Mouse (Mus musculus): ENCODE data around the gene Oaf. TPM values are rescaled to one million over a fixed set of nuclear protein-coding genes. Genes with fewer than 3 reads are reported as not detected.

The Oaf gene
- polyA plus RNA-seq, 1 experiment from 2014 or later: 96.4 TPM

DNA sequence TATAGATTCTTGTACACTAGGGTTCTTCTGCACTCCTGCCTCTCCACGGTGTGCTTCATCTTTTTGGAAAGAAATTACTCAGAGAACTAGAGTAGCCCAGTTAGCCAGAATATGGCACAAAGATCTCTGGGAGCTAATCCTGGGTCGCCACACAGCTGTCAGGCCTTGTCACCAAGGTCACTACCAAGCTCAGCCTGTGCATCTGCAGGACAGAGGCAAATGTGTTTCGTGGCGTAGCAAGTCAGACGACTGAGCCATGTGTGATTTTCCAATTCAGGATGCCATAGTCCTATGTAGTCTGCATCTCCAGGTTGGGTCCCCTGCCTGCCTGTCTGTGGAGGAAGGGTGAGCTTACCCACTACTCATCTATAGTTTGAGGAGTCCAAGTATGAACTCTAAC, 6.7 kb downstream of the Oaf start:
- Histone ChIP-seq H3K9me3 (ENCODE audit: control insufficient read depth, low read length) (no peaks in the 10 kb centered on the region), H3K36me3 (ENCODE audit: control insufficient read depth, insufficient read depth, low read length) (peaks cover 15% of the 10 kb centered on the region; the same call in 1 of the 2 replicates), H3K4me1 (ENCODE audit: control insufficient read depth, insufficient read depth, low read length) (peaks cover 38% of the 10 kb centered on the region), H3K4me2 (ENCODE audit: low read depth, severe bottlenecking) (no peak overlapping the region), H3K27me3 (ENCODE audit: control insufficient read depth, insufficient read depth, low read length) (no peaks in the 10 kb centered on the region), H3K27ac (replicated peaks; ENCODE audit: low read depth, low read length) (no peak overlapping the region; the same call in 1 of the 2 replicates), H3K4me3 (ENCODE audit: low read depth, low read length) (no peak overlapping the region), H3K9ac (ENCODE audit: low read length) (no peak overlapping the region)
- ATAC-seq (ENCODE audit: insufficient number of reproducible peaks, low FRiP score, low TSS enrichment, low read depth) (no peak), DNase-seq (ENCODE audit: low spot score) (no peak)
- WGBS: 72% methylated on average over 5 of the region's 5 CpGs

DNA sequence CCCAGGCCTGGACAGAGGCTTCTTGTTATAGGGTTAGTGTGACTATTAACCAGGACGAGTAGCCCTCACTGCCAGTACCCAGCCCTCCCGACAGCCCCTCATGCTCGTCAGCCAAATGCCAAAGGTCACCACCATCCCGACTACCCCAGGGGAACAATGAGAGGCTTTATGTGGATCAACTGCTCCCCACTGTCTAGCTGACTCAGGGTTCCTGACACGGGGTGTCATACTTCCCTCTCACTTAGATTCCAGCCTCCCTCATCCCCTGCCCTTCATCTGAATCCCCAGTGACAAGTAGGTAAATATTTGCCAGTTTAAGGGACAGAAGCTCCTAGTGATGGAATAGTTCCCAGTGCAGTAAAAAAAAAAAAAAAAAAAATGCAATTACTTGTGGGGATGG, 7.4 kb downstream of the Oaf start:
- H3K4me2 ChIP-seq (ENCODE audit: low read depth, severe bottlenecking): no peak overlapping the region
- H3K27me3 ChIP-seq (ENCODE audit: control insufficient read depth, insufficient read depth, low read length): no peaks in the 10 kb centered on the region
- no peak overlapping the region for H3K4me3 ChIP-seq (ENCODE audit: low read depth, low read length)
- H3K27ac ChIP-seq (replicated peaks; ENCODE audit: low read depth, low read length): no peak overlapping the region
- peaks cover 32% of the 10 kb centered on the region for H3K4me1 ChIP-seq (ENCODE audit: control insufficient read depth, insufficient read depth, low read length)
- no peak for DNase-seq (ENCODE audit: low spot score)
- H3K36me3 ChIP-seq (ENCODE audit: control insufficient read depth, insufficient read depth, low read length): peaks cover 15% of the 10 kb centered on the region; the same call in 1 of the 2 replicates
- no peak overlapping the region for H3K9ac ChIP-seq (ENCODE audit: low read length)
- WGBS: 16% methylated on average over 5 of the region's 5 CpGs
- no peak for ATAC-seq (ENCODE audit: insufficient number of reproducible peaks, low FRiP score, low TSS enrichment, low read depth)
- H3K9me3 ChIP-seq (ENCODE audit: control insufficient read depth, low read length): no peaks in the 10 kb centered on the region

DNA sequence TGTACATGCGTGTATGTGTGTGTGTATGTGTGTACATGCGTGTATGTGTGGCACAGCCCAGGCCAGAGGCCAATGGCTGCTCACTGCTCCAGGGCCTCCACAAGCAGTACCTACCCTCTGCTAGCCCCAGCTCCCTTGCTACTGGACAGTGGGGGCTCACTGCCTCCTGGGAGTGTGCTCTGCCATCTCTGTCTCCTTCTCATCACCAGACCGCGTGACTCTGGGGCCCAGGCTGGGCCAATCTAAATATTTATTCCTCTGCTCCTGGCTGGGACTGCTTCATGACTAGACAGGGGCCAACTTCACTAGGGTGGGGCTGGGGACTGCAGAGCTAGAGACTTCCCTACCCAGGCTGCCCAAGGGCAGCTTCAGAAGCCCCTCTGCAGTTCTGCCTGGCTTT, 7.9 kb downstream of the Oaf start:
- 72% methylated on average over 4 of the region's 4 CpGs for WGBS

DNA sequence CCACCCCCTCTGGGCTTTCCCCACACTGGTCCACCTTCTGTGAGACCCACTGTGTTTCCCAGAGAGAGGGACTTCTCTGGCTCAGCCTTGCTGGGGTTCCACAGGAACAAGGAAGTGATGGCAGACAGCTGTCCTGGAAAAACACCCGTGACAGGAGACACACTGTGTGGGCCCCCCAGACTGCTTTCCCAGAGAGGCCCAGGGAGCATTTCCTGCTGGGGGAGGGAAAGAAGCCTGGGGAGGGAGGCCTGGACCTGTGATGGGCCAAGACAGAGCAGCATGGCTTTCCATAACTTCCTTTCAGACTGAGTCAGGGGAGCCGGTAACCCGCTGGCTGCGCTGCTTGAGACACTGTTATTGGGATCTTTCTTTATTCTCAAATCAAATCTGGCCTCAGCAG, 8.8 kb downstream of the Oaf start:
- no peak overlapping the region for H3K27ac ChIP-seq (replicated peaks; ENCODE audit: low read depth, low read length)
- H3K36me3 ChIP-seq (ENCODE audit: control insufficient read depth, insufficient read depth, low read length): peaks cover 12% of the 10 kb centered on the region; the same call in 1 of the 2 replicates
- no peak overlapping the region for H3K4me2 ChIP-seq (ENCODE audit: low read depth, severe bottlenecking)
- DNase-seq (ENCODE audit: low spot score) (no peak), ATAC-seq (ENCODE audit: insufficient number of reproducible peaks, low FRiP score, low TSS enrichment, low read depth) (no peak)
- 61% methylated on average over 4 of the region's 4 CpGs for WGBS
- H3K9me3 ChIP-seq (ENCODE audit: control insufficient read depth, low read length): no peaks in the 10 kb centered on the region
- H3K4me3 ChIP-seq (ENCODE audit: low read depth, low read length): no peak overlapping the region
- H3K27me3 ChIP-seq (ENCODE audit: control insufficient read depth, insufficient read depth, low read length): no peaks in the 10 kb centered on the region
- no peak overlapping the region; the same call in 1 of the 2 replicates for H3K9ac ChIP-seq (ENCODE audit: low read length)
- H3K4me1 ChIP-seq (ENCODE audit: control insufficient read depth, insufficient read depth, low read length): peaks cover 30% of the 10 kb centered on the region

More for the DNA sequence above, 7.9 kb downstream of the Oaf start:
- DNase-seq (ENCODE audit: low spot score) (no peak), ATAC-seq (ENCODE audit: insufficient number of reproducible peaks, low FRiP score, low TSS enrichment, low read depth) (no peak)
- Histone ChIP-seq H3K9me3 (ENCODE audit: control insufficient read depth, low read length) (no peaks in the 10 kb centered on the region), H3K36me3 (ENCODE audit: control insufficient read depth, insufficient read depth, low read length) (peaks cover 18% of the 10 kb centered on the region; the same call in 1 of the 2 replicates), H3K27ac (replicated peaks; ENCODE audit: low read depth, low read length) (no peak overlapping the region), H3K4me1 (ENCODE audit: control insufficient read depth, insufficient read depth, low read length) (peaks cover 29% of the 10 kb centered on the region), H3K4me2 (ENCODE audit: low read depth, severe bottlenecking) (no peak overlapping the region), H3K4me3 (ENCODE audit: low read depth, low read length) (no peak overlapping the region), H3K9ac (ENCODE audit: low read length) (no peak overlapping the region), H3K27me3 (ENCODE audit: control insufficient read depth, insufficient read depth, low read length) (no peaks in the 10 kb centered on the region)

DNA sequence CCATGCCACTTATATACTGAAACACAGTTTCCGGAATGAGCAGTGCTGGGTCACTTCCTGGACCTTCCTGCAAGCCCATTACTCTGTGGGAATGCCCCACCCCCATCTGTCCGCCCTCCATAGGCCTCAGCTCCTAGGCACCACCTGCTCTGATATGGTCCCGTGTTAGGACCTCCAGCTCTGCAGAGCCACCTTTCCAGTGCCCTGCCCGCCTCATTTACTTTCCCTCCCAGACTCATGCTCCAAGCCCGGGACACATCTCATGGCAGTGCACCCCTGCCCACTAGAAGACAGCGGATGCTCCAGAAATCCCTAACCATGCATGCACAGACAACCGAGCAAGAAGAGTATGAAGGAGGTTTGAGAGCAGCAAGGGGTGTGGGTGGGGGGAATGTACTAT, 9.7 kb downstream of the Oaf start:
- WGBS: 85% methylated on average over 7 of the region's 7 CpGs
- no peak overlapping the region for H3K4me2 ChIP-seq (ENCODE audit: low read depth, severe bottlenecking)

DNA sequence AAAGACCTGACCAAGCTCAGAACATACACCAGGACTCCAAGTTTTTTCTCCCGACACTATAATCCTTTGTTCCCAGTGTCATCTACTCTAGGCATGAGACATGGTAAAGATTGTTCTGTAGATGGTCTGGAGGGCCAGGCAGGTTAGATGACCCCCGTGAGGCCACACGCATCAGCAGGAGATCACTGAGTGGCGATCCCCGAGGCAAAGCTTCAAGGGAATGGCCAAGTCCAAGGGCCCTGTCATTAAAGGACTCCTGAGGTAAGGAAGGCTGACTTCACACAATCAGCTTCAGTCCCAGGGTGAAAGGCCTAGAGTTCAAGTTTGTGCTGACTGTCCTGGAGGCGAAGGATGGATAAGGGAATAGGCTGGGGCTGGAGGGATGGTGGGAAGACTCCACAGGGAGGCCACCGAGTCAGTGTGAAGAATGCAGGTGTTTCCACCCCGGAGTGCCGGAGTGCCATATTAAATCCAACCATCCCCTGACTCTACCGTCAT, 10.3 kb downstream of the Oaf start:
- Histone ChIP-seq H3K4me2 (ENCODE audit: low read depth, severe bottlenecking) (no peak overlapping the region), H3K27me3 (ENCODE audit: control insufficient read depth, insufficient read depth, low read length) (no peaks in the 10 kb centered on the region), H3K36me3 (ENCODE audit: control insufficient read depth, insufficient read depth, low read length) (peaks cover 12% of the 10 kb centered on the region; the same call in 1 of the 2 replicates), H3K4me3 (ENCODE audit: low read depth, low read length) (no peak overlapping the region), H3K9ac (ENCODE audit: low read length) (no peak overlapping the region), H3K4me1 (ENCODE audit: control insufficient read depth, insufficient read depth, low read length) (peaks cover 39% of the 10 kb centered on the region), H3K9me3 (ENCODE audit: control insufficient read depth, low read length) (no peaks in the 10 kb centered on the region), H3K27ac (replicated peaks; ENCODE audit: low read depth, low read length) (no peak overlapping the region)
- ATAC-seq (ENCODE audit: insufficient number of reproducible peaks, low FRiP score, low TSS enrichment, low read depth) (no peak), DNase-seq (ENCODE audit: low spot score) (no peak)
- WGBS: 88% methylated on average over 10 of the region's 10 CpGs

More for the DNA sequence above, 9.7 kb downstream of the Oaf start:
- DNase-seq (ENCODE audit: low spot score): no peak
- H3K27ac ChIP-seq (replicated peaks; ENCODE audit: low read depth, low read length): no peak overlapping the region
- H3K36me3 ChIP-seq (ENCODE audit: control insufficient read depth, insufficient read depth, low read length): peaks cover 12% of the 10 kb centered on the region; the same call in 1 of the 2 replicates
- H3K4me1 ChIP-seq (ENCODE audit: control insufficient read depth, insufficient read depth, low read length): peaks cover 36% of the 10 kb centered on the region
- no peaks in the 10 kb centered on the region for H3K9me3 ChIP-seq (ENCODE audit: control insufficient read depth, low read length)
- no peak overlapping the region for H3K4me3 ChIP-seq (ENCODE audit: low read depth, low read length)
- no peak for ATAC-seq (ENCODE audit: insufficient number of reproducible peaks, low FRiP score, low TSS enrichment, low read depth)
- no peaks in the 10 kb centered on the region for H3K27me3 ChIP-seq (ENCODE audit: control insufficient read depth, insufficient read depth, low read length)
- no peak overlapping the region for H3K9ac ChIP-seq (ENCODE audit: low read length)

DNA sequence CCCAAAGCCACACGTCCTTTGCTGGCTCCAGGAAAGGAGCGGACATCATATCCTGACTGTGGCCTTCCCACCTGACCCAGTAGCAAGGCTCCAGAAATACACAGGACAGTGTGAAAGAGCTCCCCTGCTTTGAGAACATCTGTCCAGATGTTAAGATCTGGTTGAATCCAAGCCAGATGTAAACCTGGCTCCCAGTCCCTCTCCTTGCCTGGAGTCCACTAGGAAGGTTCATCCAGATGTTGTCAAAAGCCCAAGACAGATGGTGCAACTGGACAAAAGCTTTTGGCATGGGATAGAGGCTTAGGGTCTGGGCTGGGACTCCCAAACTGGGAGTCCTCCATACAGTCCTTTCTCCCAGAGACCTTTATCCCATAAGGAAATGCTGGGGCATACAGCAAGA, 11.0 kb downstream of the Oaf start:
- DNase-seq (ENCODE audit: low spot score) (no peak), ATAC-seq (ENCODE audit: insufficient number of reproducible peaks, low FRiP score, low TSS enrichment, low read depth) (no peak)
- Histone ChIP-seq H3K4me2 (ENCODE audit: low read depth, severe bottlenecking) (no peak overlapping the region), H3K9me3 (ENCODE audit: control insufficient read depth, low read length) (no peaks in the 10 kb centered on the region), H3K36me3 (ENCODE audit: control insufficient read depth, insufficient read depth, low read length) (peaks cover 12% of the 10 kb centered on the region; the same call in 1 of the 2 replicates), H3K27ac (replicated peaks; ENCODE audit: low read depth, low read length) (no peak overlapping the region), H3K27me3 (ENCODE audit: control insufficient read depth, insufficient read depth, low read length) (no peaks in the 10 kb centered on the region), H3K4me1 (ENCODE audit: control insufficient read depth, insufficient read depth, low read length) (peaks cover 39% of the 10 kb centered on the region), H3K9ac (ENCODE audit: low read length) (no peak overlapping the region), H3K4me3 (ENCODE audit: low read depth, low read length) (no peak overlapping the region)
- 87% methylated on average over 2 of the region's 2 CpGs for WGBS

DNA sequence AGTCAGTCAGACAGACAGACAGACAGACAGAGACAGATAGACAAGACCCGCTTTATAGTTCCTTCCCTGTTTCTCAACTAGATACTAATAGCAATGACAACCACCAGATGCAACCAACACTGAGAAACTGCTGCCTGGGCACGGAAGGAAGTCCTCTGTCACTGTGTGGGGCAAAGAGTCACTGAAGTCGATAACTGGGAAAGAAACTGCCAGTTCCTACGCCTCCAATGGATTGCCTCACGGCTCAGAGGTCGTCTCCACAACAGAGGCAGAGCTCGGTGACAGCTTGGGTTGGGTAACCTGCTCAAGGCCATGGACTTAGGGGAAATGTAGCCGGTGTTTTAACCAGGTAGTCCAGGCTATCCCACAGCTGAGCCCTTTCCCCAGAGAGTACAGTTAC, 12.1 kb downstream of the Oaf start:
- ATAC-seq (ENCODE audit: insufficient number of reproducible peaks, low FRiP score, low TSS enrichment, low read depth): no peak
- Histone ChIP-seq H3K36me3 (ENCODE audit: control insufficient read depth, insufficient read depth, low read length) (peaks cover 9% of the 10 kb centered on the region; the same call in 1 of the 2 replicates), H3K4me3 (ENCODE audit: low read depth, low read length) (no peak overlapping the region), H3K27me3 (ENCODE audit: control insufficient read depth, insufficient read depth, low read length) (no peaks in the 10 kb centered on the region), H3K9ac (ENCODE audit: low read length) (no peak overlapping the region), H3K4me2 (ENCODE audit: low read depth, severe bottlenecking) (no peak overlapping the region), H3K4me1 (ENCODE audit: control insufficient read depth, insufficient read depth, low read length) (peaks cover 33% of the 10 kb centered on the region), H3K27ac (replicated peaks; ENCODE audit: low read depth, low read length) (no peak overlapping the region), H3K9me3 (ENCODE audit: control insufficient read depth, low read length) (no peaks in the 10 kb centered on the region)
- DNase-seq (ENCODE audit: low spot score): no peak
- WGBS: 86% methylated on average over 8 of the region's 8 CpGs

Data from limb, embryonic 11.5 days (tissue).